Mouse (Mus musculus) left cerebral cortex, postnatal 36 days (tissue): ENCODE data around the gene C9. TPM values are rescaled to one million over a fixed set of nuclear protein-coding genes. Genes with fewer than 3 reads are reported as not detected.

Experiments used
- DNase-seq, 2 experiments: peaks; one replicate each; pipeline ENCODE4 v3.0.0; 2021 to 2022; ENCODE audit warnings: low spot score in 2 of 2, mixed read lengths in 1 of 2
- intact Hi-C: fragments of 180-260 bp; cut with DNase I; formaldehyde crosslinking; loops from one replicate; pipeline ENCODE4 v1.15.1; 2025
- total RNA-seq, 2 experiments: library from RNA; stranded (reverse); gene quantifications; 2 replicates each; pipeline ENCODE4 v1.2.3; 2021

C9 gene
- total RNA-seq, 2 experiments from 2014 or later: not detected

DNA sequence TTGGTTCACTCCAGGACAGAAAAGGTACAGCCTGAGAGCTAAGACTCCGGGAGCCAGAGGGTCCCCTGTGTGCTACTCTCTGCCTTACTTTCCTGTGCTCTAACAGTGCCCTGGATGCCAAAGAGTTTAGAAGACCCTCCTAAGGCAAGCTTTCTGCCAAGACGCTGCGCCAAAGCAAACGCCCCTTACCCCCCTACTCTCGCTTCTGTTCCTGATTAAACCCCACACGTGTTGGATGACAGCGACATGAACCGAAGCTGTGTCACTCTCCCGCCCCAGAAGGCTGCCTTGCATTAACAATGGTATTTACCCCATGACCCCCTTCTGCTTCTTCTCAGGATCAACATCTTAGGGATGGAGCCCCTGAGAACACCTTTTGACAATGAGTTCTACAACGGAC, 21.9 kb downstream of the C9 start:
- no peak for DNase-seq
- intact Hi-C loops: no loop called here

DNA sequence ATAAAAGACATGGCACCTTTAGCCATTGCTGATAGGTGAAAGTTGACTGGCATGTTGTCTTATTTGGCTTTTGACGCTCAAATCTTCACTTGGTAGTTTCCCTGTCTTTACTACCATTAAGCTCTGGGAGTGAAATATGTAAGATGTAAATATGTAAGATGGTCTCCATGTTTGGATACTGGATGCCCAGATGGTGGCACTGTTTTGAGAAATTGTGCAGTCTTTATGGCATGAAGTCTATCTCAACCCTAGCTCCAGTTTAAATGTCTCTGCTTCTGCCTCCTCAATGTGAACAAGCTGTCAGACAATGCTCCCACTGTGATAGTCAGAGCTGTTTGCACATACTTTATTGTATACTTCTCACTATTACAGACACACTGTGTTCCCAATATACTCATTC, 23.7 kb downstream of the C9 start:
- intact Hi-C loops: no loop called here
- DNase-seq: no peak

DNA sequence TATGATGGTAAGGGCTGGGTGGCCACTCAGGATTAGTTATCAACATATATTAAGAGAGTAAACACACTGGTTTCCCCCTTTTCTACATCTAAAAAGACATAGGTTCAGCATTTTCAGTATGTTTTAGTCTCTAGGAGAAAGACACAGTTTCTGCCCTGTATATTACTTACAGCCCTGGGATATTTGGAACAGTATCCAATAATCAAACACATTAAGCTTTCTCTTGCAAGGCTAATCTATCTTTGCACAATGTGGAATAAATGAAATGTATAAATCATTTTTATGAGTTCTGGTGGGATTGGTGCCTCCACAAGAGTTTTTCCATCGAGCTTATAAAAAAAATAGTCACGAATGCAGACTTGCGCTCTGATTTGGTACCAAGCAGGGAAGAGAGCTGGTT, 24.3 kb downstream of the C9 start:
- intact Hi-C loops: no loop called here

DNA sequence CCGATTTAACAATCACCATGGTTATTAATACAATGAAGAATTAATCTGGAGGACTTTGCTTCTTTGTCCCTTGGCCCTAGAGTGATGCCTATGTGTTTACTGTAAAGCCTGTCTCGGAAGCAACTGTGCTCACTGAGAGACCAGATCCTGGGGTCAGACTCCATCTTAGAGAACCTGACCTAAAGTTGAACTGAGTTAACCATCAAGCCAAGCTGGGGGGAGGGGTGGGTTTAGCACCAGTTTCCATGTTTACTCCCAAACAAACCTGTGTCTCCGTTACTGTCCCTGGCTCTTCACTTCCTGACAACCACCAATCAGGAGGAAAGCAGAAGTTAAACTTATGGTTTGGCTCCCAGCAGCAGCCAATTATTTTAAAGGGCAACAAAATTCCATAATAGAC, 38.4 kb downstream of the C9 start:
- DNase-seq: no peak
- intact Hi-C loops: no loop called here

More for the DNA sequence above, 24.3 kb downstream of the C9 start:
- no peak for DNase-seq

DNA sequence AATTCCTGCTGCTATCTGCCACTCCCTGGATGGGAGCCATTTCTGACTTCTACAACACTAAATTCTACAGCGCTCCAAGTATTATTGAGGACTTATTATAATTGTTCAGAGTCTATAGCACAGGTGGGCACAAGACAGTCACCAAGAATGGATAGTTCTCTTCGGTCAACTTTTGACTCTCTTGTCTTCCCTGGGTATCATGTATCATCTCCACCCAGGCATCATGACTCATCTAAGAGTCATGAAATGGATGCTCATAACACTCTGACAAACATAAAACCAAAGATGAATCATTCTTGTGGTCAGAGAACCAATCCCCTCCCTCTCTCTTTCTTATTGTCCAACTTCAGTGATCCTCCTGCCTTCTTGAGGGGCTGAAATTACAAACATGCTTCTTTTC, 47.3 kb downstream of the C9 start:
- no peak for DNase-seq
- intact Hi-C loops: no loop called here

DNA sequence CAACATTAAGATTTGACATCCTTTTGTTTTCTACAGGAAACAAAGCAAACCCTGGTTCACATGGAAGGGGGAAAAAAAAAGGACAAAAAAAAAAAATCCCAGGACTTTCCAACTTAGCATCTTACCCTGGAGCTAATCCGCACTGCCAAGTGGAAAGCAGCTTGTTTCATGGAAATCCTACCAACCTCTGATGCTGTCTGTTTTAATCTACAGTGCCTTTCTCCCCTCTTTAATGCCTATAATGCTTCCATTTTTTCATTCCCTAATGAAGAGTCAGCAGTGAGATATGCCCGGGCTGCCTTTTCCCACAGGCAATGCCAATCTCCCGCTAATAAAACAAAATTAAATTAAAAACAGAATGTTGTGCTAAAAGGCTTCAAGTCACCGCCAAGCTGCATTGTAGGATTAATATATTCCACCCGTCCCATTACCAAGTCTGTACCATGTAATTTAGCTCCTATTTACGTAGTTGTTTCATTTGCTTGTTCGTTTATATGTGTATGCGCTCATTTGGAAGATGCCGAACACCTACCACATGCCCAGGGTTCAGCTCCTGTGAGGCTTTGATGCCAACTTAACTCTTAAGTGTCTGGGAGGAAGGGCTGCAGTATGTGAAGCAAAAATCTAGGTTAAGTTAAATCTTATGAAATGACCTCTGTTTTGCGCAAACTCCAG, 53.4 kb downstream of the C9 start:
- intact Hi-C loops: no loop called here

DNA sequence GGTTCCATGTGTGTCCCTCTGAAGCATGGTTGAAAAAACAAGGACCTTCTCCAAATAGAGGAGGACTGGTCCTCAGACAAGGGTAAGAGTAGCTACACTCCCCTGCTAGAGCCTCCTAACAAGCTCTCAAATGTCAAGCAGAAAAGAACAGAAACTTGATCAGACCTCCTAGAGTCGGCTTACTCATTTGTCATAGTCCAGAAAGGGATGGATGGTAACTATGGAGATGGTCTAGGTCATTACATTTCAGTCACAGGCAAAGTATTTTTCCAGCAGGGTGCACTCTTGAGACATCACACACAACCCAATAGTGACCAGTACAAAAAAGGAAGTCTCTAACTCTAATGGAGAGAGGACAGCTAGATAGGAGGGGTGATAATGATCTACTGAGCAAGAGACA, 55.7 kb downstream of the C9 start:
- intact Hi-C loops: no loop called here
- no peak for DNase-seq

More for the DNA sequence above, 53.4 kb downstream of the C9 start:
- DNase-seq: no peak

DNA sequence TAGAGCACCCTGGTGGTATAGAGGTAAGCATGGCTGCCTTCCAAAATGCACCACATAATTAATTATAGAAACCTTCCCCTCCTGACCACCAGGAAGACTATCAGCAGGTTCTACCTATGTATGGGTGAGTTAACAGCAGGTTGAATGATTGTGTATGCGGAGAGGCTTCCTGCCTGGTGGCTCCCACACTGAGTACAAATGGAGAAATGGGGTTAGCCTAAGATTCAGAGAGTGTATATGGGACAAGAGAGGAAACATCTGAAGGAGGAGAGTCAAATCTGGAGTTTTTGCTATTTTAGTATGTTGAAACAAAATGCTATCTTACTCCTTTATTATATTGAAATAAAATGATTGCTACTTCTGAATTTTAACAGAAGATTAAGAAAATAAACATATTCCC, 72.4 kb downstream of the C9 start:
- intact Hi-C loops: no loop called here
- DNase-seq: no peak

DNA sequence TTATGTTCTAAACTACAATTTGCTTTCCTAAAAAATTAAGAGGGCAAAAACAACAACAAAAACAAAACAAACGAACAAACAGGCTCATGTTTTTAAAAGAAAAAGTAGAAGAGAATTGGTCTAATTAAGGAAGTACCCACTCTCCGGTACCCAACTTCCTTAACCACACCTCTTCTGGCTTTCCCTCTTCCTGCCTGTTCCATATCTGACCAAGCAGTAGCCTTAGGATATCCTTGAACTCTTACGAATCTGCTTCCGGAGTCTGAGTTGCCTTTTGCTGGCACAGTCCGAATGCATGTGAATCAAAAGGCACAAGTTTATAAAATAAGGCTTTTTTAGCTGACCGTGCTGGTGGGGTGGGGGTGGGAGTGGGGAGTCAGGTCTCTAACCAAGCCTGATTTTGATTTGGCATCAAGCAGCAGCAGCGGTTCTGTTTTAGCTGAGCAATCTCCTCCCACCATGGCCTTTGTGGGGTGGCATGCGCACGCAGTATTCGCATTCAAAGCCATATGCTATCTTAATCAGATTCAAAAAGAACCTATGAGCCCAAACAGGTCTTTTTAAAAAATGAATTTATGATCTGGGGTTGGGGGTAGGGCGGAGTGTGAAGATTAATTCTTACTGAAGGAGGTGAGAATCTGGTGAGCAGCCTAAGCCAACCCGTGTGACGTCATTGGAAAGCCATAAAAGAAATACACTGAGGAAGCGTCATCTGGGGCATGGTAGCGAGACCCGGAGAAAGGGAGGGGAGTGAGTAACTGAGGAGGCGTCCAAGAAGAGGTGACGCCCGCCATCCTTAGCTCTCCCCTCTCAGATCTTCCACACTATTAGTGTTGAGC, 74.5 kb downstream of the C9 start:
- DNase-seq: no peak
- intact Hi-C loops: no loop called here

DNA sequence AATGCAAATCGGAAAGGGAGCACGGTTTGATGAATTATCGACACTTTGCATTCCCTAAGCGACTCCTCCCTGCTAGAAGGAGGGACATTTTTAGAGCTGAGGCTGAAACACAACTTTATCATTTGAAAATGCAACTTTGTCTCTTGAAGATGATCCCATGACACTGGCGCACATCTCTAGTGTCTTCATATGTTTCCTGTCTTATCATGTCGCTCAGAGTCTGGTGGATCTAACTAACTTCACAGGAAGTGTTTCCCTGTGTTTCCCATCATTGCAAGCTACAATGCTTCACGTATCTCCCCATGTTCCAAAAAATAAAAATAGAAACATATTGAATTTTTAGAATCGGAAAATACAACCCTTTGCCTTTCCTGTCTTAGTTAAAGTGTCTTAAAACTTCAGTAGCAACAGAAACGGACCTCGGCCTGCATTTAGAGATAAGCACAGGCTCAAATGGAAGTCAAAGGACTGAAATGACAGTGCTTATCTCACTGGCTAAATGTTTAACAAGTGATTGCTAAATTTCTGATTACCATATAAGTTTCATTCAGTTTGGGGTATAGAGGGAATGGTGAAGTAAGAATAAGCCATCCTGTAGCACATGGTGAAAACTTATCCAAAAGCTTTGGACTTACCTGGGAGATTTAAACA, 75.5 kb downstream of the C9 start:
- intact Hi-C loops: no loop called here
- DNase-seq: no peak

DNA sequence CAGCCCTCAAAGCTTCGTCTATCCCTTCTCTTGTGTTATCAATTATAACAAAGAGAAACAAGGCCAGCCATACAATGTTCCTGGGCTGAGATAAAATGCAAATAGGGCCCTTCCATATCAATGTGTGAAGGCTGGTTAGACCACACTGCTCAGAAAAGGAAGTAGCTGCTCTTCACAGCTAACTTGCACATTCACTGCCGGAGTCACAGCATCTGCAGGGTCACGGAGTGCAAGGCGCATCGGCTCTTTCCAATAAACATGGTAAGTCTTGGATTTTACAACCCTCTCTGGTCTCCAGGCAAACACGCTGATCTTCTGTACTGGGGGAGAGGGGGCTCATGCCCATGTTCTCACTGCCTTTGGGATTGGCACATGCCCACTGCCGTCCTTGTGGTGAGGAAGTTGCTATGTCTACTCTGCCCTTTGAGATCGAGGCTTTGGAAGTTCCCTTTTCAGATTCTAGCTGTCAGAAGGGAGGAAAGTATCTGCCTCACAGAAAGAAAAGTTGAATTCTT, 77.6 kb downstream of the C9 start, which contains the start of gene Fyb:
Fyb (plus strand) TSS at position 201 of the 515 bp plus-strand sequence.
- intact Hi-C loops: no loop called here
- DNase-seq: no peak

DNA sequence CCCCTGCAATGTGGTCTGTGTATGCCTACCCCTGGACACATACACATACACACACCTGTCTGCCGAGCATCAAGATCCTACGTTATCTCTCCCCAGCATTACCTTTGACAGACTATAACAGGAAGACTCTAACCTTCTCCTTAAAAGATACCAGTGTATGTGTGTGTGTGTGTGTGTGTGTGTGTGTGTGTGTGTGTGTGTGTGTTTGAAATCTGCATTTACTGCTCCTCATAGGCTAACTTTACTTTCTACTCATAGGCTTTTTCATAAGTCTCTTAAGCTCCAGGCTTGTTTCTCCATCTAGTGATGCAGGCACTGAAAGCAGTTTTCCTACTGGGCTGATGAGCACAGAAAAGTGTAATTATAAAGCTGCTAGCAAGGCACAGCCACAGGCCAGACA, 79.7 kb downstream of the C9 start:
- DNase-seq: no peak
- intact Hi-C loops: no loop called here

DNA sequence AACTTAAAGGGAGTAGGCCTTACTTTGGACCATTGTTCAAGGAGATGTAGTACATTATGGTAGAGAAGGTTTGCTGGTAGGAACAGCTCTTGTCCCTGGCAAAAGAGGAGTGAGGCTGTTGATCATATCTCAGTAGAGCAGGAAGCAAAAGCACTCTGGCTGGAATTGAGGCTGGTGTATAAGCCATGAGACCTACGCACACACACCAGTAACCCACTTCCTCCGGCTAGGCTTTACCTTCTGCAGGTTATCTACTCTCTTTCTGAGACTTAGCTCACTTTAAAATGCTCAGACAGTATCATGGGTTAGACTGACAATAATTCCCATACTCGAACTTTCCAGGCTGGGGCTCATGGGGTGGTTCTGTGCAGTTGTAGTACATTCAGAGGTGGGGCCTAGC, 80.3 kb downstream of the C9 start:
- no peak for DNase-seq
- intact Hi-C loops: no loop called here

DNA sequence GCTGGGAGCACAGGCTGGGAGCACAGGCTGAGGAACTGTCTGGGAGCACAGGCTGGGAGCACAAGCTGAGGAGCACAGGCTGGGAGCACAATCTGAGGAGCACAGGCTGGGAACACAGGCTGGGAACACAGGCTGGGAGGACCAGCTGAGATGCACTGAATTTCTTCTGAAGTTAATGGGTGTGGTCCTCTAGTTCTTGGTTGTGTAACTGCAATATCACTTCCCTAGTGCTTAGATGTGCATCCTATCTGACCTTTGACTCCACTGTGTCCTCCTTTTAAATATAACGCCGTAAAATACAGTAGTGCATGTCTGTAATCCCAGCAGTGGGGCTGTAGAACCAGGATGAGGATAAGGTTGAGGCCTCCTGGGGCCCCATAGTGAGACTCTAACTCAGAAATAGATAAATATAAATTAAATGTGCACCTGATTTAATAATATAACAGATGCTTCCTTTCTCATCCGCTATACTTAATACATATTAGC, 88.8 kb downstream of the C9 start:
- intact Hi-C loops: no loop called here
- DNase-seq: no peak

DNA sequence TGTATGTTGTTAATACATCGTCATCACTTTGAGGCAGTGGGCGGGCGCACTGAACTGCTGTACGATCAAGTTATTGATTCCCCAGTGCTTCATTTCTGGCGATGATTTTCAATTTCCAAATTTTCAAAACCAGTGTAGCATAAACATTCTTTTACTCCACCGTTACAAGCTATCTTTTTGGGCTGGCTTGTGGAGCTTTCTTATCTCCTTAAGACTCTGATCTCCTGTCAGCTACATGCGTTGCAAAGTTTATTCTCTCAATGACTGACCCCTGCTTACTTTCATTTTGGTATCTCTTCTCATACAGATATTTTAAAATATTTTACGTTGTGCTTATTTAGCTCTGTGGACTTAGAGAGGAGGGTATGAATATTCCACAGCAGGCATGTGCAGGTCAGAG, 89.5 kb downstream of the C9 start:
- DNase-seq: no peak
- intact Hi-C loops: no loop called here

DNA sequence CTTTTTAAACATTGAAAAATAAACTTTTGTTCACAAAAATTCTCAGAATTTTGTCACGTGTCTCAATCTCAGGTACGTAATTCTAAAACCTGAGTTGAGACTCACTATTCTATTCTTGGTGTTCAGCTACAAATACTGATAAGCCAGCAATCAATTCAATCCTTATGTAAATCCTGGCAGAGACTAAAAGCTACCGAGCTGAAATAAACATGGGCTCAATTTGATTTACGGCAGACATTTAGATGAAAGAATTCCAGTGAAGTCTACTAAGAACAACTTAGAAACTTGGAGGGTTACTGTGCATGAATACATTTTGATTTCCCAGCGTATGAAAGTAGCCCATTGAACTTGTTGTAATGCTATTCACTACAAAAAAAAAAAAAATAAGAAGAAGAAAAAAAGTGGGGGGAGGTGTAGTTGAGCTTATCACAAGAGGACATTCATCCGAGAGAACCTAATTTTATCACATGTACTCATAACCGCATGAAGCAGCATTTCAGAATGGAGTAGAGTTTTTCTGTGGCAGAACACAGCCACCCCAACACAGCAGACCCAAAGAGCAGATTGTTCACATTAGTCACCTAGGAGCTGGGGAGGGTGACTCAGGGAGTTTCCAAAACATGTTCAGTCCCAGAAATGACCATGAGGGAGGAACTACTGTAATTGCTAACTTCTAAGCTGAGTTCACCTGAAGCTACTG, 94.7 kb downstream of the C9 start:
- intact Hi-C loops: no loop called here
- no peak for DNase-seq
